Mouse (Mus musculus) bone marrow macrophage, adult 2 months (primary cell): Measurements from ENCODE around the gene Zfp867.

Experiments used
- CTCF ChIP-seq: IDR thresholded peaks from 2 replicates; pipeline ENCODE4 v1.5.1; 2012; ENCODE audit warnings: low read depth, mild to moderate bottlenecking, low read length, moderate library complexity
- POLR2A ChIP-seq: IDR thresholded peaks from 2 replicates; pipeline ENCODE4 v1.6.1; 2012; ENCODE audit warnings: mild to moderate bottlenecking, low read depth, low read length, borderline replicate concordance

GRCm38 (mm10) chr11:59418708-59419107 is 53.6 kb downstream of the Zfp867 start:
- TF ChIP-seq CTCF = no peak
- TF ChIP-seq POLR2A = no peak
